Mouse (Mus musculus): ENCODE data around the gene Gm49340. TPM values are rescaled to one million over a fixed set of nuclear protein-coding genes. Genes with fewer than 3 reads are reported as not detected.
"Not testable (repeated sequence)": the region's sequence is repeated elsewhere in the genome, so short reads cannot be mapped to it uniquely, and the experiment has no call there.

The Gm49340 gene
- not detected in 2 replicates for polyA plus RNA-seq (2011; ENCODE audit: insufficient read length, low read depth, missing spikeins)

- Histone ChIP-seq H3K4me3 (ENCODE audit: insufficient read depth, low read length) (no peak within 1 kb of the TSS), H3K4me1 (ENCODE audit: control insufficient read depth, insufficient read depth, low read length) (0 out of 2 replicates have a peak, but pooled peaks cover 3% of the 10 kb centered on the region), H3K27ac (ENCODE audit: insufficient read depth, low read length) (no peak within 1 kb of the TSS)
- no peak for TF ChIP-seq CTCF (IDR thresholded peaks at IDR 0.05; ENCODE audit: borderline replicate concordance, insufficient read depth, low read length)
- no peak for TF ChIP-seq POLR2A (IDR thresholded peaks at IDR 0.05; ENCODE audit: low read depth, low read length)
Observed at GRCm38 (mm10) chr11:73329442-73329841, at the start of gene Gm49340, which contains the start of the genes Aspa and Spata22. TSS of gene Gm49340 (plus strand) at chr11:73329741. TSS of gene Aspa (minus strand) at chr11:73329596. TSS of gene Spata22 (plus strand) at chr11:73329741.

GRCm38 (mm10) chr11:73280710-73281109 is 48.8 kb upstream of the Gm49340 start:
- Histone ChIP-seq H3K4me1 (ENCODE audit: control insufficient read depth, insufficient read depth, low read length) (no peaks in the 10 kb centered on the region; the same call in 1 of the 2 replicates), H3K4me3 (ENCODE audit: insufficient read depth, low read length) (no peak overlapping the region), H3K27ac (ENCODE audit: insufficient read depth, low read length) (no peak overlapping the region)
- no peak for TF ChIP-seq CTCF (IDR thresholded peaks at IDR 0.05; ENCODE audit: borderline replicate concordance, insufficient read depth, low read length)
- TF ChIP-seq POLR2A (IDR thresholded peaks at IDR 0.05; ENCODE audit: low read depth, low read length) = no peak

DNA sequence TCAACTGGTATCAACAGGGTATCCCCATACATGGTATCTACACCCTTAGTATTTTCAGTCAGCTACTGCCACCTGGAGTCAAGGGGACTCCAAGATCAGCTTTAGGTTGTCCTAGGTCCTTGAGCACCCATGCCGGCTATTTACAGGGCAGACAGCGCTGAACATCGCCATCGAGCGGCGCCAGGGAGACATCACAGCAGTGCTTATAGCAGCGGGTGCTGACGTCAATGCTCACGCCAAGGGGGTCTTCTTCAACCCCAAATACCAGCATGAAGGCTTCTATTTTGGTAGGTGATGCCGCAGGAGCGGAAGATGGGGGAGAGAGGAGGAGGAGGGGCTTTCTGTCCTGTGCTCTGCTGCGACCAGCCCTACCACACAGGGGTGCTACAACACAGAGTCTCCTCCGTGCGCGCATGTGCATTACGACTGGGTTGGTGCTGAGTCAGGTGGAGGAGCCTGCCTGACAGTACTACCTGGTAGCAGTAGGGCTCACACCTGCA is 48.0 kb upstream of the Gm49340 start:
- peak; percentile 86 for TF ChIP-seq CTCF (IDR thresholded peaks at IDR 0.05; ENCODE audit: borderline replicate concordance, insufficient read depth, low read length)
- no peak for TF ChIP-seq POLR2A (IDR thresholded peaks at IDR 0.05; ENCODE audit: low read depth, low read length)
- Histone ChIP-seq H3K27ac (ENCODE audit: insufficient read depth, low read length) (no peak overlapping the region), H3K4me1 (ENCODE audit: control insufficient read depth, insufficient read depth, low read length) (no peaks in the 10 kb centered on the region; the same call in 1 of the 2 replicates), H3K4me3 (ENCODE audit: insufficient read depth, low read length) (peak overlapping the region; percentile 9)

DNA sequence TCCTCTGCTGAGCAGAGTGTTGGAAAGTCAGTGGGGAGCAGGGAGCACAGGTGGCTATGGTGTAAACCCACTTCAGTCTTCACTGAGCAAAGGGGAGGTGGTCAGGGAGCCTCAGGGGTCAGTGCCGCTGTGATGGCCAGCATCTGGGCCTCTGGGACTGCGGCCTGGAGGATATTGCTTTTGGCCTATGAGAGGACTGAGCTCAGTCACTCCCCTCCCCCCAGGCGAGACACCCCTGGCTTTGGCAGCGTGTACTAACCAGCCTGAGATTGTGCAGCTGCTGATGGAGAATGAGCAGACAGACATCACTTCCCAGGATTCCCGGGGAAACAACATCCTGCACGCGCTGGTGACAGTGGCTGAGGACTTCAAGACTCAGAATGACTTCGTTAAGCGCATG is 46.2 kb upstream of the Gm49340 start:
- no peak overlapping the region for H3K4me3 ChIP-seq (ENCODE audit: insufficient read depth, low read length)
- no peaks in the 10 kb centered on the region; the same call in 1 of the 2 replicates for H3K4me1 ChIP-seq (ENCODE audit: control insufficient read depth, insufficient read depth, low read length)
- no peak overlapping the region for H3K27ac ChIP-seq (ENCODE audit: insufficient read depth, low read length)
- no peak for TF ChIP-seq CTCF (IDR thresholded peaks at IDR 0.05; ENCODE audit: borderline replicate concordance, insufficient read depth, low read length)
- TF ChIP-seq POLR2A (IDR thresholded peaks at IDR 0.05; ENCODE audit: low read depth, low read length) = no peak

GRCm38 (mm10) chr11:73283926-73284325 is 45.6 kb upstream of the Gm49340 start:
- Histone ChIP-seq H3K4me1 (ENCODE audit: control insufficient read depth, insufficient read depth, low read length) (no peaks in the 10 kb centered on the region; the same call in 1 of the 2 replicates), H3K4me3 (ENCODE audit: insufficient read depth, low read length) (no peak overlapping the region), H3K27ac (ENCODE audit: insufficient read depth, low read length) (no peak overlapping the region)
- TF ChIP-seq POLR2A (IDR thresholded peaks at IDR 0.05; ENCODE audit: low read depth, low read length) (no peak), CTCF (IDR thresholded peaks at IDR 0.05; ENCODE audit: borderline replicate concordance, insufficient read depth, low read length) (no peak)

DNA sequence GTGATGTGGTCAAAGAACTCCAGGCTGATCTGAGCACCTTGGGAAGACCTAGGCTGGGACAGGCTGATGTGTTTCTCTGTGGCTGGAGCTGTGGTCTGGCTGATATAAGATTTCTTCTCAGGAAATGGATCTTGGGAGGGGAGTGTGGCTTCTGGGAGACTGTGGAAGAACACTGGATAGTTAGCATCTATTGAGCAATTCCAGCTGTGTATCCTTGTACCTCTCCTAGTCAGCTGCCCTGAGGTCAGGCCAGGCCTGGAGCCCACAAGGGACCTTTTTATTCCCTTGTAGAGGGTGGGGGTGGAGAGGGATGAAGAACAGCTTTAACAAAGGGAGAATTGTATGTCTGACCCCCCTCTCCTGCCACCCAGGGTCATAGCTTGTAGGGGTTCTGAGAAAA is 45.2 kb upstream of the Gm49340 start:
- no peak overlapping the region for H3K27ac ChIP-seq (ENCODE audit: insufficient read depth, low read length)
- TF ChIP-seq CTCF (IDR thresholded peaks at IDR 0.05; ENCODE audit: borderline replicate concordance, insufficient read depth, low read length) (no peak), POLR2A (IDR thresholded peaks at IDR 0.05; ENCODE audit: low read depth, low read length) (no peak)
- H3K4me3 ChIP-seq (ENCODE audit: insufficient read depth, low read length) = no peak overlapping the region
- no peaks in the 10 kb centered on the region; the same call in 1 of the 2 replicates for H3K4me1 ChIP-seq (ENCODE audit: control insufficient read depth, insufficient read depth, low read length)

GRCm38 (mm10) chr11:73289621-73290020 is 39.9 kb upstream of the Gm49340 start:
- Histone ChIP-seq H3K4me3 (ENCODE audit: insufficient read depth, low read length) (no peak overlapping the region), H3K27ac (ENCODE audit: insufficient read depth, low read length) (no peak overlapping the region), H3K4me1 (ENCODE audit: control insufficient read depth, insufficient read depth, low read length) (no peaks in the 10 kb centered on the region)
- no peak for TF ChIP-seq POLR2A (IDR thresholded peaks at IDR 0.05; ENCODE audit: low read depth, low read length)
- TF ChIP-seq CTCF (IDR thresholded peaks at IDR 0.05; ENCODE audit: borderline replicate concordance, insufficient read depth, low read length) = no peak

DNA sequence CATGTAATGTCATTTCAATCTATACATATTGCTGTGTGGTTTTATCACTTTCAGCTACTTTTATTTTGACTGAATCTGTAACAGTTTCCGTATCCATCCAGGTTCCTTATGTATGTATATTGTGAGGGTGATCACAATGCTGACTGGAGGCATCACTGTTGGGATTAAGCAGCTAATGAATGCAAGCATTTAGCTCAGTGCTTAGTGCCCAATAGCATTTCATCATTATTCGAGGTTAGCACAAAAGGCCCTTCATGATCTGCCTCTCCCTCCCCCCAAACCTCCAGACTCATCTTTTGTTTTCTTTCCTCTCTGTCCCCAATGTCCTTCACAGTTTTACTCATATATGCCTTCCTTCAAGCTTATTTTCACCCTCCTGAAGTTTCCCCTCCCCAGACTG is 26.4 kb upstream of the Gm49340 start:
- H3K27ac ChIP-seq (ENCODE audit: insufficient read depth, low read length) = no peak overlapping the region
- no peaks in the 10 kb centered on the region for H3K4me1 ChIP-seq (ENCODE audit: control insufficient read depth, insufficient read depth, low read length)
- no peak overlapping the region for H3K4me3 ChIP-seq (ENCODE audit: insufficient read depth, low read length)
- TF ChIP-seq POLR2A (IDR thresholded peaks at IDR 0.05; ENCODE audit: low read depth, low read length) (no peak), CTCF (IDR thresholded peaks at IDR 0.05; ENCODE audit: borderline replicate concordance, insufficient read depth, low read length) (no peak)

- no peak overlapping the region for H3K4me3 ChIP-seq (ENCODE audit: insufficient read depth, low read length)
- no peak for TF ChIP-seq CTCF (IDR thresholded peaks at IDR 0.05; ENCODE audit: borderline replicate concordance, insufficient read depth, low read length)
- TF ChIP-seq POLR2A (IDR thresholded peaks at IDR 0.05; ENCODE audit: low read depth, low read length) = no peak
- no peaks in the 10 kb centered on the region for H3K4me1 ChIP-seq (ENCODE audit: control insufficient read depth, insufficient read depth, low read length)
Observed at GRCm38 (mm10) chr11:73315961-73316360, 13.6 kb upstream of the Gm49340 start.

DNA sequence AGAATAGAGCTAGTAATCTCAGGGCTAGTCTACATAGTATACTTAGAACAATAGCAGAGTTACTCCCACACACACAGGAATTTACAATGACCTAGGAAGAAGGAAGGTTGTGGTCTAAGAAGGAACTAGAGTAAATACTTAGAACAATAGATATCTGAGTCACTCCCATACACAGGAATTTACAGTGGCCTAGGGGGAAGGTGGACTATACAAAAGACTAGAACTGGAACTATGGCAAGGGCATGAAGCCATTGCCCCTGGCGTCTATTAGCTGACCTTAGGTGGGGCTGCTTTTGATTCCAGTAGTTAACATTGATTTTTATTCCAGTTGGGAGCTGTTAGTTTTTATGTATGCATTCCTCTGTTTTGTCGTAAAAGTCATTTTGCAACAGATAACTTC is 11.0 kb upstream of the Gm49340 start:
- H3K27ac ChIP-seq (ENCODE audit: insufficient read depth, low read length); H3K4me1 ChIP-seq (ENCODE audit: control insufficient read depth, insufficient read depth, low read length); H3K4me3 ChIP-seq (ENCODE audit: insufficient read depth, low read length): not testable (repeated sequence)

More at GRCm38 (mm10) chr11:73315961-73316360, 13.6 kb upstream of the Gm49340 start:
- no peak overlapping the region for H3K27ac ChIP-seq (ENCODE audit: insufficient read depth, low read length)

DNA sequence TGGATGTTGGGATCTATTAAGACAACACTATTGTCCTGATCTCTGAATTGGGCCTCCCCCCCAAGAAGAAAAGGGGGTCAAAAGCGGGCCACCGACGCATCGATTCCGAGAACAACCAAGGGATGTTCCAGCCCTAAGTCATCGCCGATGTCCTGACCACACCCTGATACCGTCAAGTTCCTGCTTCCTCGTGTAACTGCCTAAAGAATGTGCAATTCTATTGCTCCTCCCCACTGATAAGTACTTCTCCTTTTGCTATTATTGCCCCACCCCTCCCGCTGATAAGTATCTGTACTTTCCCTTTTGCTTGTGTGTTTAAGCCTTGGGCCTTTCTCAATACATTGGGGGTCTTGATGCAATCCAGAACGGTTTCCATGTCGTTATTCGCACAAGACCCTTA is 8.5 kb upstream of the Gm49340 start:
- not testable (repeated sequence) for H3K4me1 ChIP-seq (ENCODE audit: control insufficient read depth, insufficient read depth, low read length); H3K27ac ChIP-seq (ENCODE audit: insufficient read depth, low read length); H3K4me3 ChIP-seq (ENCODE audit: insufficient read depth, low read length)
